Mouse (Mus musculus) stomach, postnatal 0 days (tissue): ENCODE measurements around the gene Tex46.

Experiments used
- CTCF ChIP-seq: IDR thresholded peaks from 2 replicates; pipeline ENCODE4 v1.5.1; 2016; ENCODE audit warnings: antibody characterized with exemption, low read depth, mild to moderate bottlenecking, moderate library complexity
- EP300 ChIP-seq: optimal IDR thresholded peaks from 2 replicates; pipeline ENCODE3; 2016; ENCODE audit warnings: antibody characterized with exemption

- no peak for TF ChIP-seq CTCF
- TF ChIP-seq EP300: no peak
Measured at GRCm38 (mm10) chr4:136638230-136638750, 28.1 kb downstream of the Tex46 start.
